Mouse (Mus musculus): ENCODE measurements around the gene P2ry2. TPM values are rescaled to one million over a fixed set of nuclear protein-coding genes. Genes with fewer than 3 reads are reported as not detected.

The P2ry2 gene
- 0.32 TPM in 1 of 2 replicates, not detected in the other for polyA plus RNA-seq (2016; fragmentation: Nextera tagmentation; extraction: Ambion mirVana)

GRCm38 (mm10) chr7:101012541-101012940 lies at the start of gene P2ry2:
Gene P2ry2, minus strand, starts transcription at chr7:101012866.
- Histone ChIP-seq H3K36me3 (no peaks in the 10 kb centered on the region), H3K27ac (replicated peaks) (no peak within 1 kb of the TSS), H3K4me3 (peak within 1 kb of the TSS; percentile 54), H3K27me3 (peaks cover 68% of the 10 kb centered on the region), H3K9me3 (no peaks in the 10 kb centered on the region), H3K4me2 (replicated peaks) (peak within 1 kb of the TSS; percentile 99), H3K4me1 (peaks cover 10% of the 10 kb centered on the region), H3K9ac (replicated peaks) (peak within 1 kb of the TSS; percentile 37)
- no peak for ATAC-seq (ENCODE audit: low FRiP score, low read depth)
- WGBS, result 60% methylated on average over 4 of the region's 4 CpGs

DNA sequence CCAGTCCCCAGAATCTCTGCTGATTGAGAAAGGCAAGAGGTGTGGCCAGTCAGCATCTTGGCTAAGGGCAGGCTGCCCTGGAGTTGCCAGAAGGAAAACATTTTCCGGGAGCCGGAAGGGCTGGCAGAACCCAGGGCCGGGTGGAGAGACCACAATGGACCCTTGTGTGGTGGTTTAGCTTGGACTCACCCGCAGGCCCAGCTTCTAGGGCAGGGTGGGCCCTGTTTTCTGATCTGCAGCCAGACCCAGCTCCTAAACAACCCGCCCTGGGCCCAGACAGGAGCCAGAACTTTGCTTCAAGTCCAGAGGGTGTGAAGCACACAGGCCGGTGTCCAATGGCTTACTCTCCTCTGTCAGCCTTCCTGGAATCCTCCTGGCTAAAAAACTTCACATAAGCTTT lies 49.6 kb upstream of the P2ry2 start:
- no peak overlapping the region for H3K4me3 ChIP-seq
- no peak overlapping the region for H3K27ac ChIP-seq (replicated peaks)
- WGBS, result 92% methylated on average over 6 of the region's 6 CpGs

DNA sequence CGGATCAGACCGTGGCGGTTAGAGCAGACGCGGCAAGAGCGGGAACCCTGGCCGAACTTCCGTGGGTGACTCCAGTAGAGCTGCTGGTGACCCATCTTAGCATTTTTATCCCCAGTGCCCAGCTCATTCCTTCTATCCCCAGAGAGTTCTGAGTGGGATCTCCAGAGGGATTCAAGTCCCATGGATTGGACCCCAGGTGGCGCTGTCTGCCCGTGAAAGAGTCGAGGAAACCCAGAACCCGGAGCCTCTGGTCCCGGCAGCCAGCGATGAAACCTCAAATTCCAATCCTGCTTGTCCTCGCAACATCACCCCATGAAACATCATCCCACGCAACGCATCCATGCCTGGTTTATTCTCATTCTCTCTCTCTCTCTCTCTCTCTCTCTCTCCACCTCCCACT lies 48.7 kb upstream of the P2ry2 start:
- 6% methylated on average over 17 of the region's 17 CpGs for WGBS
- no peaks in the 10 kb centered on the region for H3K4me1 ChIP-seq
- H3K4me3 ChIP-seq, result no peak overlapping the region
- H3K4me2 ChIP-seq (replicated peaks), result peak overlapping the region; percentile 10
- ATAC-seq (ENCODE audit: low FRiP score, low read depth), result no peak
- H3K9ac ChIP-seq (replicated peaks), result no peak overlapping the region
- H3K27me3 ChIP-seq, result peaks cover 7% of the 10 kb centered on the region; the same call in 1 of the 2 replicates
- no peak overlapping the region for H3K27ac ChIP-seq (replicated peaks)
- no peaks in the 10 kb centered on the region for H3K36me3 ChIP-seq
- no peaks in the 10 kb centered on the region for H3K9me3 ChIP-seq

More for the DNA sequence above, 49.6 kb upstream of the P2ry2 start:
- no peak overlapping the region for H3K4me2 ChIP-seq (replicated peaks)
- no peak overlapping the region for H3K9ac ChIP-seq (replicated peaks)
- no peaks in the 10 kb centered on the region for H3K4me1 ChIP-seq
- no peaks in the 10 kb centered on the region for H3K9me3 ChIP-seq
- ATAC-seq (ENCODE audit: low FRiP score, low read depth), result no peak
- peaks cover 11% of the 10 kb centered on the region for H3K27me3 ChIP-seq
- H3K36me3 ChIP-seq, result no peaks in the 10 kb centered on the region

DNA sequence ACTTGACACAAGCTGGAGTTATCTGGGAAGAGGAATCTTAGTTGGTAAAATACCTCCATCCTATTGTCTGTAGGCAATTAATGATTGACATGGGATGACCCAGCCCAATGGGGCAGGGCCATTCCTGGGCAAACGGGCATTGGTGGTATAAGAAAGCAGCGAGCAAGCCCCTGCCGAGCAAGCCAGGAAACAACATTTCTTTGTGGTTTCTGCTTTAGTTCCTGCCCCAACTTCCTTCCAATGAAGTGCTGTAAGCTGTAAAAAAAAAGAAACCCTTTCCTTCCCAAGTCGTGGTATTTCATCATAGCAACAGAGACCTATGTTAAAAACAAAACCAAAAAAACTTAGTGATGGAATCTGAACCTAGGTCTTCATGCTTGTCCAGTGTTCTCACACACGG lies 47.8 kb upstream of the P2ry2 start:
- WGBS, result 76% methylated on average over 5 of the region's 5 CpGs
- H3K4me2 ChIP-seq (replicated peaks), result no peak overlapping the region
- no peaks in the 10 kb centered on the region for H3K4me1 ChIP-seq
- no peak overlapping the region for H3K4me3 ChIP-seq
- H3K9me3 ChIP-seq, result no peaks in the 10 kb centered on the region
- H3K36me3 ChIP-seq, result no peaks in the 10 kb centered on the region
- ATAC-seq (ENCODE audit: low FRiP score, low read depth), result no peak
- no peak overlapping the region for H3K27ac ChIP-seq (replicated peaks)
- H3K27me3 ChIP-seq, result peaks cover 7% of the 10 kb centered on the region; the same call in 1 of the 2 replicates
- H3K9ac ChIP-seq (replicated peaks), result no peak overlapping the region

- Histone ChIP-seq H3K36me3 (no peaks in the 10 kb centered on the region), H3K4me2 (replicated peaks) (no peak overlapping the region), H3K4me1 (no peaks in the 10 kb centered on the region), H3K9me3 (no peaks in the 10 kb centered on the region), H3K4me3 (no peak overlapping the region), H3K27ac (replicated peaks) (no peak overlapping the region), H3K9ac (replicated peaks) (no peak overlapping the region), H3K27me3 (peaks cover 7% of the 10 kb centered on the region; the same call in 1 of the 2 replicates)
- 56% methylated on average over 5 of the region's 5 CpGs for WGBS
- ATAC-seq (ENCODE audit: low FRiP score, low read depth), result peak; percentile 56; the same call in 1 of the 2 replicates
Observed at GRCm38 (mm10) chr7:101059188-101059587, 46.5 kb upstream of the P2ry2 start.

DNA sequence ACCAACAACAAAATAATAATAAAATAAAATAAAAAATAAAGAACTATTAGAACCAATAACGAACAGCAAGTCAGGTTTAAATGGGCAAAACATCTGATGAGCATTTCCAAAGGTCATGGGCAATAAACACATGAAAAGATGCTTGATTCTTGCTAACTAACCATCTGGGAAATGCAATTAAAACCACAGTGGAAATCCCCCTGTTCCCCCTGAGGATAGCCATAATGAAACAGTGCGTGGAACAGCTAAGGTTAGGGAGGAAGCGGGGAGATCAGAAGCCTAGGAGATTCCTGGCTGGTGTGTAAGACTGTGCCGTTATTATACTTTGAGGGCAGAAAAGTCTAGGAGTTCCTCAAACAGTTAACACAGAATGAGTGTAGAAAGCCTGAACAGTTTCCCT lies 44.6 kb upstream of the P2ry2 start:
- WGBS, result 62% methylated on average over 4 of the region's 4 CpGs
- no peak overlapping the region for H3K9ac ChIP-seq (replicated peaks)
- H3K9me3 ChIP-seq, result no peaks in the 10 kb centered on the region
- peaks cover 6% of the 10 kb centered on the region; the same call in 1 of the 2 replicates for H3K27me3 ChIP-seq
- no peak overlapping the region for H3K4me2 ChIP-seq (replicated peaks)
- H3K4me3 ChIP-seq, result no peak overlapping the region
- H3K36me3 ChIP-seq, result no peaks in the 10 kb centered on the region
- ATAC-seq (ENCODE audit: low FRiP score, low read depth), result no peak
- H3K4me1 ChIP-seq, result no peaks in the 10 kb centered on the region
- H3K27ac ChIP-seq (replicated peaks), result no peak overlapping the region

DNA sequence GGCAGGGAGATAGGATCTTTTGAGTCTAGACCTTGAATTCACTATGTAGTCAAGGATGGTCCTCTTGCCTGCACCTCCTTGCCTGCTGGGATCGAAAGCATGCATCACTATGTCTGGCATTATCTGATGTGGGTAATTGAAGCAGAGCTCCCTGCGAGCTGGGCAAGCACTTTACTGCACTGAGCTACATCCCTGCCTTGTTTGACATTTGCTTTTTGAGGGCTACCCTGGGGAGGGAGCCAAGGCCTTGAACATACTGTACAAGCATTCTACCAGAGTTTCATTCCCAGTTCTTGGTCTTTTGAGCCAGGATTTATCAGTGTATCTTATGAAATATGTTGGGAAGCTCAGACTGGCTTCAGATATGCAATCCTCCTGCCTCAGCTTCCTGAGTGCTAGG lies 40.5 kb upstream of the P2ry2 start:
- WGBS, result 73% methylated on average over 2 of the region's 2 CpGs

DNA sequence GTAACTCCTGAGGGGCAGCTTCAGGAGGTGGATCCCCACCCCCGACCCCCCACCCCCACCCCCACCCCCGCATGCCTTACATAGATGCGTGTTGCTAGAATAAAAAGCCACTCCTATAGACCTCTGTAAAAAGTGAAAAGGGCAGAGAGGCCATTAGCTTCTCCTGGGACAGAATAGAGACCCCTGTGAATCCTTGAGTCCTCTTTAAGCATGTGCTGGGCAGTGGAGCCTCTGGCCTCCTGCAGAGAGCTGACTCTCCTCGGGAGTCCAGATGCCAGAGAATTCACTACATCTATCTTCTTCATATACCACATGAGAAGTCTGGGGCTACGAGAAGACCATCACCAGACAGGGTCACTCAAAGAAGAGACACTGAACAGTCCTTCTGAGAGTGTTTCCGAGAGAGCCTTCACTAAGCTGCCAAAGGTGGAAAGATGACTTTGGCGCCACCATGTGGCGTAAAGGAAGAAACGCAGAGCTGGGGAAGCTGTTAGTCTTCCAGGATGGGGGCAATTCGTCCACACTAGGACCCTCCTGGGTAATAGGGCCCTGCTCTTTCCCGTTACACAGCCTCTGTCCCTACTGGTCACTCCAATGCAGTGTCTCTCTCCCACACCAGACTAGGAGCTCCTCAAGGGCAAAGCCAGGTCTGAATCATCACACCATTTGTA lies 39.0 kb upstream of the P2ry2 start:
- Histone ChIP-seq H3K4me3 (no peak overlapping the region), H3K4me2 (replicated peaks) (no peak overlapping the region), H3K27ac (replicated peaks) (no peak overlapping the region), H3K9ac (replicated peaks) (no peak overlapping the region), H3K9me3 (no peaks in the 10 kb centered on the region), H3K27me3 (0 out of 2 replicates have a peak, but pooled peaks cover 5% of the 10 kb centered on the region), H3K4me1 (peaks cover 3% of the 10 kb centered on the region; the same call in 1 of the 2 replicates), H3K36me3 (no peaks in the 10 kb centered on the region)
- WGBS, result 20% methylated on average over 11 of the region's 11 CpGs
- ATAC-seq (ENCODE audit: low FRiP score, low read depth), result peak; percentile 60; the same call in 1 of the 2 replicates

More for the DNA sequence above, 40.5 kb upstream of the P2ry2 start:
- Histone ChIP-seq H3K4me2 (replicated peaks) (no peak overlapping the region), H3K4me3 (no peak overlapping the region), H3K9me3 (no peaks in the 10 kb centered on the region), H3K36me3 (no peaks in the 10 kb centered on the region), H3K4me1 (peaks cover 3% of the 10 kb centered on the region; the same call in 1 of the 2 replicates), H3K9ac (replicated peaks) (no peak overlapping the region), H3K27ac (replicated peaks) (no peak overlapping the region), H3K27me3 (0 out of 2 replicates have a peak, but pooled peaks cover 5% of the 10 kb centered on the region)
- ATAC-seq (ENCODE audit: low FRiP score, low read depth), result no peak

DNA sequence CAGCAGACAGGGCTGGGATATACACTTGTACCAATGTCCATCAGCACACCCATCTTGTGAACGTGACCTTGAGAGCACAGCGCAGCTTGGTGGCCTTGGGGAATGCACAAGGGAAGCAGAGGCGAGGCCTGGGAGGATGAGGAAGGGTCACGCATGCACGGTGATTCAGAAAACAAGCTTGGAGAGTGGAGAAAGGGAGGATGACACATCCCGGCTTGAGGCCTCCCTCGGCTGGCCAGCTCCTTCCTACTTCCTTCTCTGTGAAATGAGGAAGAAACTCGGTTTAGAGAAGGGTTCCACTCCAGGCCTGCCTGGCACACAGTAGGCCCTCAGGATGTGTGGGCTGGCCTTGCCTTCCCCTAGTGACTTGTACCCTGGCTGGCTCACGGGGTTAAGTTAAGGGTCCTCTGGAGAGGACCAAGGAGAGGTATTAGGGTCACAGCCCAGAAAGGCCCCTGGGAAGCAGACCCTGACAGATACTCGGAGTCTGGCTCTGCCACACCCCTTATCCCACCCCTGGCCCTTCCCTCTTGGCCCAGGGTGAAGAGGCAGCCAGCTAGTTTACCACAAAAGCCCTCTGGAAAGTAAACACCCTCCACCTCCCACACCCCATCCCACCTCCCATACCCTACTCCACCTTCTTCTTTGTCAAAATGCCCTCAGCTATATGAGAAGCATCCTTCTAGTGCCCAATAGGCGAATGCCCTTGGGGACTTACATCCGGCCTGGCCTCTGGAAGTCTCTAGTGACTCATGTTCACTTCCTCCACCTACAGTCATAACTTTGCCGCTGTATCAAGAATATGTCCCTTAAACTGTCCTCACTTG lies 38.3 kb upstream of the P2ry2 start:
- H3K4me1 ChIP-seq, result peaks cover 3% of the 10 kb centered on the region; the same call in 1 of the 2 replicates
- peak; percentile 9; the same call in 1 of the 2 replicates for ATAC-seq (ENCODE audit: low FRiP score, low read depth)
- H3K36me3 ChIP-seq, result no peaks in the 10 kb centered on the region
- no peaks in the 10 kb centered on the region for H3K9me3 ChIP-seq
- 77% methylated on average over 13 of the region's 13 CpGs for WGBS
- H3K9ac ChIP-seq (replicated peaks), result no peak overlapping the region
- H3K27me3 ChIP-seq, result 0 out of 2 replicates have a peak, but pooled peaks cover 5% of the 10 kb centered on the region
- no peak overlapping the region for H3K4me2 ChIP-seq (replicated peaks)
- no peak overlapping the region for H3K27ac ChIP-seq (replicated peaks)
- H3K4me3 ChIP-seq, result no peak overlapping the region

DNA sequence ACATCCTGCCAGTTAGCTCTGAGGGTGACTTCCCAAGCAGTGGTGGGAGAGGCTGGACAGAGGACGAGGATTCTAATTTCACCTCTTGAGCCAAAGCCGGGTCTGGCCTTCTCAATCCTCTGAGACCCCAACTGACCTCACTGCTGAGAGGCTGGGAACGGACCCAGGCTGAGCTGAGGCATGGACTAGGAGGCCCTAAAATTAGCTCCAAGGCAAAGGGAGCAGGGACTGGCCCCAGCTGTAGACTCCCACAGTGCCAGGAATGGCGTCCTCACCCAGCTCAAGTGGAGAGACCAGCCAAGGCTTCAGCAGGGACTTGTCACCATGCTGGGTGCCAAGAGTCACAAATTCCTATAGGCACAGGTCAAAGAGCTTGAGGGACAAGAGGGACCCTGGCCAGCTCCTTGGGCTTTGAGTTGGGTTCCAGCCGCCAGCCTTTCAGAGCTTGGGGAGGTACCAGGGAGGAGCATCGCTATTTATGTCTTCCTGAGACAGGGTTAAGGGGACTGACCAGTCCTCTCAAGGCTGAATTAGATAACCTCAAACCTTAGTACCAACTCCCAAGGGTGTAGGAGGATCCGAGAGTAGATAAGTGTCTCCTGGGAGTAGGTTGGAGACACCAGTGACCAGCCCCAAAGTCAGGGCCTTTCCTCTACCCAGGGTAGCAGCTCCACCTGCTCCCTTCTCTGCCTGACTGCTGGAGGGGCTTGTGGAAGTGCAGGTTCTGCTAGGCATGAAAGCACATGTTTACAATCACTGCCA lies 36.8 kb upstream of the P2ry2 start:
- 82% methylated on average over 7 of the region's 7 CpGs for WGBS
- no peak for ATAC-seq (ENCODE audit: low FRiP score, low read depth)
- Histone ChIP-seq H3K27ac (replicated peaks) (no peak overlapping the region), H3K4me1 (peaks cover 3% of the 10 kb centered on the region; the same call in 1 of the 2 replicates), H3K27me3 (0 out of 2 replicates have a peak, but pooled peaks cover 5% of the 10 kb centered on the region), H3K9me3 (no peaks in the 10 kb centered on the region), H3K36me3 (no peaks in the 10 kb centered on the region), H3K9ac (replicated peaks) (no peak overlapping the region), H3K4me2 (replicated peaks) (no peak overlapping the region), H3K4me3 (no peak overlapping the region)

DNA sequence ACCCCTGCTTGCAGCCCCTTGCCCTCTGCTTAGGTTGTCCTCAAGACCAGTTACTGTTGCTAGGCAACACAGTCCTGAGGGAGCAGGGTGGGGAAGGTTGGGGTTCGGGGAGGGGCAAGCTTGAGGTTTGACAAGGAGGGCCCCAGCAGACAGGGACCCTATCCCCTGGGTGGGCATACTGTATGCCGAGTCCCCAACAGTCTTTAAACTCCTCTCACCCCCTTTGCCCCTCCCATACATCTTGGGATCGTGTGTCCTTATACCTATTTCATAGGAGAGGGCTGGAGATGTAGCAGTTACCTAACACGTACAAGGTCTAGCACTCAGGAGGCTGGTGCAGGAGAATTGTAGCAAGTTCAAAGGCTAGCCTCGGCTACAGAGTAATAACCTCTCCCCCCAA lies 35.6 kb upstream of the P2ry2 start:
- H3K27me3 ChIP-seq, result 0 out of 2 replicates have a peak, but pooled peaks cover 5% of the 10 kb centered on the region
- H3K36me3 ChIP-seq, result no peaks in the 10 kb centered on the region
- no peaks in the 10 kb centered on the region for H3K9me3 ChIP-seq
- no peak for ATAC-seq (ENCODE audit: low FRiP score, low read depth)
- WGBS, result 73% methylated on average over 5 of the region's 5 CpGs
- H3K4me2 ChIP-seq (replicated peaks), result no peak overlapping the region
- H3K4me1 ChIP-seq, result peaks cover 3% of the 10 kb centered on the region; the same call in 1 of the 2 replicates
- H3K9ac ChIP-seq (replicated peaks), result no peak overlapping the region
- no peak overlapping the region for H3K4me3 ChIP-seq
- H3K27ac ChIP-seq (replicated peaks), result no peak overlapping the region
